Mouse (Mus musculus) Patski (cell line): ENCODE data around the gene Myh7b. TPM values are rescaled to one million over a fixed set of nuclear protein-coding genes. Genes with fewer than 3 reads are reported as not detected.

Experiments used
- ATAC-seq: fragments of 100-300 bp; one replicate; pipeline ENCODE4 v1.8.0; 2021
- CTCF ChIA-PET: fragments of 350-600 bp; sonication (Branson Sonifier 250); formaldehyde crosslinking; loops from one replicate; lab custom pipeline; 2022; ENCODE audit warnings: inconsistent platforms; lab: Charles Lee
- POLR2A ChIA-PET: fragments of 350-600 bp; sonication (Branson Sonifier 250); formaldehyde crosslinking; loops from one replicate; lab custom pipeline; 2022; ENCODE audit warnings: antibody characterized with exemption, inconsistent platforms; lab: Charles Lee
- DNase-seq: peaks from one replicate; pipeline ENCODE4 v3.0.0-alpha.2; 2011; ENCODE audit warnings: low read depth, low spot score
- H3K27me3 ChIP-seq: fragments of 371-371 bp; one replicate; pipeline ENCODE4 v1.5.1; 2021
- CTCF ChIP-seq: fragments of 100-300 bp; IDR thresholded peaks from one replicate; pipeline ENCODE4 v1.5.1; 2021
- in situ Hi-C: fragments of 300-500 bp; cut with MboI; formaldehyde crosslinking; loops from 3 replicates; pipeline ENCODE4 v1.11.1; 2018; ENCODE audit warnings: low pct_unique_long_range_greater_than_20kb, mixed read lengths
- polyA plus RNA-seq: library from polyadenylated mRNA; unstranded; gene quantifications from one replicate; pipeline ENCODE4 v1.2.3, GENCODE M21; 2021

Gene Myh7b
- polyA plus RNA-seq, 1 experiment from 2014 or later = 0.19 TPM

DNA sequence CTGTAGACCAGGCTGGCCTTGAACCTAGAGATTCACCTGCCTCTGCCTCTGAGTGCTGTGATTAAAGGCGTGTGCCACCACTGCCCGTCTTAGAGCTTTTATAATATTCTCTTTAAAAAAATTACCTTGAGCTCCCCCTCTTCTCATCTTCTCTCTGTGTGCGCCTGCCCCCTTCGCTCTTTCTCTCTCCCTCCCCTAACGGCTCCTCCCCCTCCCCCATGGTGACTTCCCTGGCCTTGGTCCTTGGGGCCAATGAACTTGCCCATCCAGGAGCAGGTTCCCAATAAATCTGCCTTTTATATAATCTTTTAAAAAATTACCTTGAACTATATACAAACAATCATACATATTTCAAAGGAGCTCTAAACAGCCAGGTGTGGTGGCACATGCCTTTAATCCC is 28.0 kb upstream of the Myh7b start:
- ChIA-PET POLR2A (interaction anchor here (0.6 kb wide), 1 partner anchor 41 kb away, joined by 4 read pairs; no protein-coding TSS in a partner anchor), CTCF (interaction anchor here (1.2 to 4.3 kb wide), 4 partner anchors 9 to 69 kb away, joined by 3 to 40 read pairs (median 7); partner anchors contain the start of genes Acss2, Ggt7 and Gss)
- TF ChIP-seq CTCF = no peak
- no peaks in the 10 kb centered on the region for H3K27me3 ChIP-seq
- DNase-seq = no peak
- in situ Hi-C loops = no loop called here
- ATAC-seq = no peak

DNA sequence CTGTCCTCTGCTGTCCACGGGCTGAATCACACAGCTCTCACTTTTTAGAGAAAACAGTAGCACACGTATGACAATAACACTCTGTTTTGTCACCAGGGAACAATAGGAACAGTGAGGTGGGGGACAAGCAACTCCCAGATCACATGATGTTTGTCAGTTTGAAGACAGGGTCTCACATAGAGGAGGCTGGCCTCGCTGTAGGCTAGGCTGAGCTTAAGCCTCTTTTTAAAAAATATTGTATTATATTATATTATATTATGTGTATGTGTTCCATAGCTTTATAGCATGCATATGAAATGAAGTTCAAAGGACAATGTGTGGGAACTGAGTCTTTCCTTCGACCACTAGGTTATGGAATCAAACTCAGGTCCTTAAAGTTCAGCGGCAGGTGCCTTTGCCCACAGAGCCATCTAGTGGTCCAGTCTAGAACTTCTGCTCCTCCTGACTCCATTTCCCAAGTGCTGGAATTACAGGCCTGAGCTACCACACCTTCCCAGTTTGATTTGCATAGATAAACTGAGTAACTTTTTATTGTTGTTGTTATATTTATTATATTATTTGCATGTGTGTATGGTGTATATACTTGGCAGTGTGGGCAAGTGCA is 27.0 kb upstream of the Myh7b start:
- no peaks in the 10 kb centered on the region for H3K27me3 ChIP-seq
- CTCF ChIA-PET = interaction anchor here (0.6 to 4.3 kb wide), 17 partner anchors 8 to 72 kb away, joined by 3 to 40 read pairs (median 3); partner anchors contain the start of genes Acss2, Ggt7, Gss and Myh7b
- DNase-seq (no peak), ATAC-seq (peak; percentile 44)
- POLR2A ChIA-PET = interaction anchor here (0.6 to 1.5 kb wide), 3 partner anchors 29 to 182 kb away, joined by 3 to 7 read pairs (median 4); no protein-coding TSS in a partner anchor
- in situ Hi-C loops = no loop called here
- TF ChIP-seq CTCF = peak; percentile 96

DNA sequence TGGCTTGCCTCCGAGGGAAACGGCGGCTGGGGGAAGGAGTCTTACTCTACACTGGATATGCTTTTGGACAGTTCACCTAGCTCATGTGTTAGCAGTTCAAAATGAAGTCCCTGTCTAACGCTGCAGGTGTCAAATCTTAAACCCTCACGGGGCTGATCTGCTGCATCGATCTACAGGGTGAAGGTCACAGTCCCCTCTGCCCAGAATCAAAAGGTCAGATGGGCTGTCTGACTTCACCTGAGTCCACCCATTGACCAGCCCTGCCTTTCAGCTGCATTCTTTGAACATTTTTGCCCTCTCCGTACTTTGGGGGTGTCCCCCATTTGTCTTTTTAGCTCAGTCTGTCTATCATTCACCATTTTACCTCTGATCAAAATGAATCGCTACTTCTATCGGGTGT is 25.9 kb upstream of the Myh7b start:
- ATAC-seq = no peak
- ChIA-PET POLR2A (interaction anchor here (1.5 kb wide), 1 partner anchor 69 kb away, joined by 7 read pairs; no protein-coding TSS in a partner anchor), CTCF (interaction anchor here (0.7 to 4.3 kb wide), 6 partner anchors 13 to 71 kb away, joined by 3 to 40 read pairs (median 8); partner anchors contain the start of genes Acss2 and Ggt7)
- DNase-seq = no peak
- no peak for TF ChIP-seq CTCF
- in situ Hi-C loops = loop anchor here (5.0 kb wide), 1 partner anchor 68 kb away; the partner anchor contains the start of genes Acss2 and Ggt7
- H3K27me3 ChIP-seq = no peaks in the 10 kb centered on the region

DNA sequence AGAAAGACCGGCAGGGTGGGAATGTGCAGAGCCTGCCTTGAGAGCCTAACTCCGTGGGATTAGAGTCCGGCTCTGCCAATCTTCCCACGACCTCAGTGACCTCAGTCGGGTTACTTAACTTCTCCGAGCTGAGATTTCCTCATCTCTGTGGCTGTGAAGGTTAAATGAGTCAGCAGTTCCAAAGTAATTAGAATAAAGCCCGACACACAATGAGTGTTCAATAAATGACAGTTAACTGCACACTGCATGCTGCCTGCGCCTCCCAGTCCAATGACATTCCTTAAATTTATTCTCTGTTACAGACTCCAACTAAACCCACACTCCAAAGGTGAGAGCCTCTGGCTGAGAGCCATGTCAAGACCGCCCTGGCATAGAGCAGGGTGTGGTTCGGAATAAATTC is 25.5 kb upstream of the Myh7b start:
- no peak for DNase-seq
- ChIA-PET CTCF (interaction anchor here (0.7 to 4.3 kb wide), 4 partner anchors 13 to 72 kb away, joined by 3 to 40 read pairs (median 12); partner anchors contain the start of genes Acss2 and Ggt7), POLR2A (interaction anchor here (1.5 kb wide), 1 partner anchor 69 kb away, joined by 7 read pairs; no protein-coding TSS in a partner anchor)
- TF ChIP-seq CTCF = no peak
- in situ Hi-C loops = loop anchor here (5.0 kb wide), 1 partner anchor 68 kb away; the partner anchor contains the start of genes Acss2 and Ggt7
- no peaks in the 10 kb centered on the region for H3K27me3 ChIP-seq
- ATAC-seq = no peak

DNA sequence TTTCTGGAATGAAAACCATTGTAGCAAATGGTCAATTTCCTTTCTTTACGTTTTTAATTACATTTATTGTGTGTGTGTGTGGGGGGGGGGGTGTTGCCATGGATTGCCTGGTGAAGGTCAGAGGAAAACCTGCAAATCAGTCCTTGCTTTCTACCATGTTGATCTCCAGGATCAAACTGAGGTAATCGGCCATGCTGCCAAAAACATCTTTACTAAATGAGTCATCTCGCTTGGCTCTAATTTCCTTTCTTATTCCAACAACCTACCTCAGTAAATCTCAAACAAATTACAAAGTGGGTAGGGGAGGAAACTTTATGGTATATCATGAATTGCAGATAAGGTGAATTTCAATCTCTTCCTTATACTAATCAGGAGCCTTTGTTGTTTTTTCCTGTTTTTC is 22.9 kb upstream of the Myh7b start:
- CTCF ChIA-PET = no interaction called here
- DNase-seq (no peak), ATAC-seq (no peak)
- no peak for TF ChIP-seq CTCF
- H3K27me3 ChIP-seq = no peaks in the 10 kb centered on the region
- POLR2A ChIA-PET = no interaction called here
- in situ Hi-C loops = loop anchor here (5.0 kb wide), 1 partner anchor 71 kb away; the partner anchor contains the start of genes Acss2 and Ggt7

DNA sequence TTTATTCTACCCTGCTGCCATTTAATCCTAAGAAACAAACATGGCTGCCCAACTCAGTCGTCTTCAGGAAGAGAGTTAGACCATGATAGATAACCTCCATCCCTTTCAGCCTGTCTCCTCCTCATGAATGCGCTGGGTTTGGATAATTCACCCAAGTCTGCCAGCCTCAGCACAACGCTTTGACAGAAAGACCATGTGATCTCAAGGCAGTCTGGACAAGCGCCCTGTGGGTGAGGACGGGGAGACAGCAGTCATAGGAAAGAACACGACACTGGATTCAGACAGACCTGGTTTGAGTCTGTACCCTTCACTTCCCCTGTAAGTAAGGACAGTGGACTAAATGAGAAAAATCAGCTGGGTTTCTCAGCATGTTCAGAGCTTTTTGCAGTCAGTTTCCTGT is 21.5 kb upstream of the Myh7b start:
- ATAC-seq (no peak), DNase-seq (no peak)
- ChIA-PET CTCF (interaction anchor here (1.0 to 2.1 kb wide), 4 partner anchors 30 to 76 kb away, joined by 3 to 8 read pairs (median 4); no protein-coding TSS in a partner anchor), POLR2A (interaction anchor here (0.6 to 0.9 kb wide), 2 partner anchors 142 to 380 kb away, joined by 3 to 4 read pairs; no protein-coding TSS in a partner anchor)
- in situ Hi-C loops = loop anchor here (5.0 kb wide), 1 partner anchor 72 kb away; the partner anchor contains the start of genes Acss2 and Ggt7
- no peak for TF ChIP-seq CTCF
- no peaks in the 10 kb centered on the region for H3K27me3 ChIP-seq

DNA sequence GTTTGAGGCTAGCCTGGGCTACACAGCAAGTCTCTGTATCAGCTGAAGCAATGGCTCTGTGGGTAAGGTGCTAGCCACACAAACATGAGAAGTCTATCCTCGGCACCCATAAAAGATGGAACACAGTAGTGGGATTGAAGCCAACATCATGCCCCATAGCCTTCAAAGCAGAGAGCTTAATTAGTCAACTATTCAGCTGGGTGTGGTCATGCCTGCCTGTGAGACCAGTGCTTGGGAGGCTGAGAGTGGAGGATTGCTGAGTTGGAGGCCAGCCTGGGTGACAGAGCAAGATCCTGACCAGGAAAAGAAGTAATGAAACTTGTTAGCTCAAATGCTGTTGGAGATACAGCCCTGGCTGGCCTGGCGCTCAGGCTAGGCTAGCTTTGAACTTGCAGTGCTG is 20.1 kb upstream of the Myh7b start:
- no peak for ATAC-seq
- ChIA-PET CTCF (interaction anchor here (1.6 kb wide), 1 partner anchor 51 kb away, joined by 3 read pairs; no protein-coding TSS in a partner anchor), POLR2A (no interaction called here)
- no peaks in the 10 kb centered on the region for H3K27me3 ChIP-seq
- in situ Hi-C loops = no loop called here
- no peak for DNase-seq
- TF ChIP-seq CTCF = no peak

DNA sequence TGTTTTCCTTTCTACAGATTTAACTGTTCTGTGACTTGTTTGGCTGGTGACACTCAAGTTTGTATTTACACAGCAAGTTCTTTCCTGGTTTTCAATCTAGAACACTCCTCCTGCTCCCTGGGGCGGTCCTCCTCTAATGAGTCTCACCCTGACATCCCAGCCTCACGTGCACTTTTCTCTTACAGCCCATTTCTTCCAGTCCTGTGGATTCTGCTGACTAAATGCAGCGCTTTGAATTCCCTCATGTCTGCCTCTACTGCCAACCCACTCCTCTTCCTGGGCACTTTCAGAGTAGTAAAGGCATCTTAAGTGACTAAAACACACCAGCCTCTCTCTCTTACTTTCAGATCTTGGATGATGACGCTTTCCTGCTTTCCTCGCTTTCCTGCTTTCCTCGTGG is 19.3 kb upstream of the Myh7b start:
- in situ Hi-C loops = no loop called here
- ATAC-seq = no peak
- ChIA-PET CTCF (interaction anchor here (1.3 kb wide), 3 partner anchors 8 to 76 kb away, joined by 3 to 4 read pairs (median 3); no protein-coding TSS in a partner anchor), POLR2A (no interaction called here)
- no peak for TF ChIP-seq CTCF
- H3K27me3 ChIP-seq = no peaks in the 10 kb centered on the region
- no peak for DNase-seq

DNA sequence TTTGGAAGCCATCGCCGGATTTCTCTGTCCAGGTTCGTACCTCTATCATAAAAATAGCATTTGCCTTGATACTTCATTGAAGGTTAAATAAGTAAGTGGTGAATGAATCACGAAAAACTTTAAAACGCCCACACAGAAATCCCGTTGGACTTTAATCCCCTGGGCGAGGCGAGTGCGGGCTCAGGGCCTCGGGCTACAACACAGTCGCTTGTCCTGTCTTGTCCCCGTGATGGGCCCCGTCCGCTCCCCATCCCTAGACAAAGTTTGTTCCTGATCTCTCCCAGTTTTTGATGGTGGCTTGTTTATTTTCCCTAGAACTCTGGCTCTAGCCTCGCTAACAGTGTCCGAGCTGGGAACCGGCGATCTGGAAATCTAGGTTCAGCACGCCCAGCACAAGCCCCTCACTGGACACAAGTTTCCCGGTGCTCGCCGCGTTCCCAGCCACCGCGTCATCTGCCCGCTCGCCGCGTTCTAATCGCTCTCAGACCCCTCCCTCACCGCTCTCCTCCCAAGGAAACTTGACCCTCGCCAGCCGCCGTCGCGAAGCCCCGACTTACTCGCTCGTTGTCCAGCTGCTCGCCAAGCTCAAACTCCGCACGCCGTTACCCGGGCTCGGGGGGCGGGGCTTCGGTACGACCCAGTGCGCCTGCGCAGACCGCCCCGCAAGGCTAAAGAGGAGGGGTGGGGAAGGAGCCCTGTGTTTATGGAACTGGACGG is 18.7 kb upstream of the Myh7b start, which contains the start of gene Gss:
Gene Gss (minus strand): TSS at position 674 of the 717 bp plus-strand sequence.
- CTCF ChIA-PET = interaction anchor here (1.3 to 1.6 kb wide), 5 partner anchors 9 to 76 kb away, joined by 3 to 6 read pairs (median 4); no protein-coding TSS in a partner anchor
- DNase-seq (peak; percentile 68), ATAC-seq (peak; percentile 70)
- no peaks in the 10 kb centered on the region for H3K27me3 ChIP-seq
- in situ Hi-C loops = no loop called here
- TF ChIP-seq CTCF = no peak
- POLR2A ChIA-PET = interaction anchor here (1.6 kb wide), 1 partner anchor 79 kb away, joined by 3 read pairs; no protein-coding TSS in a partner anchor

DNA sequence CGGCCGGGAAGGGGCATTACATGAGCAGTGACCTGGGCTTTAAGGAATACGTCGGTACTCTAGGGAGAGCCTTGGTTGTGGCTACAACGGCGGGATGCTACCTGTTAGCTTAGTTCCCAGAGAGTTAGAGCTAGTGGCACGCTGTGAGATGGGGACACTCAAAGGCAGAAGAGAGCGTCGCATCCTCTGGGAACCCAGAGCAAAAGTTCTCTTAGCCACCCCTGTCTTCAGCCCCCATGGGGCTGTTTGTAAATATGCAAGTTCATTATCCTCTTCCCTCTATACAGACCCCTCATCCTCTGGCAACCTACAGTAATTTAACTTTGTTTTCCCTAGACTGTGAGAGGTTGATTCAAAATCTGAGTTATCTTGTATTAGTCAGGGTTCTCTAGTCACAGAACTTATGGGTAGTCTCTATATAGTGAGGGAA is 18.1 kb upstream of the Myh7b start:
- no peak for TF ChIP-seq CTCF
- ChIA-PET POLR2A (interaction anchor here (1.6 kb wide), 1 partner anchor 79 kb away, joined by 3 read pairs; no protein-coding TSS in a partner anchor), CTCF (interaction anchor here (1.3 to 1.6 kb wide), 5 partner anchors 9 to 77 kb away, joined by 3 to 6 read pairs (median 4); no protein-coding TSS in a partner anchor)
- in situ Hi-C loops = no loop called here
- ATAC-seq = no peak
- H3K27me3 ChIP-seq = no peaks in the 10 kb centered on the region
- DNase-seq = no peak
